Mouse (Mus musculus) liver, embryonic 15.5 days (tissue): Measurements from ENCODE around the gene Pkd2. TPM values are rescaled to one million over a fixed set of nuclear protein-coding genes. Genes with fewer than 3 reads are reported as not detected.
A peak's percentile ranks its signal among the peaks of the same experiment; 100 is the strongest.

Source experiments
- ATAC-seq: fragments of 200-750 bp; cut with Nextera tagmentation; 2 replicates; pipeline ENCODE4 v1.8.0; 2017; ENCODE audit warnings: moderate number of reproducible peaks, mild to moderate bottlenecking, moderate library complexity; ENCODE audit not compliant: insufficient read depth
- H3K27ac ChIP-seq: fragments of 300-500 bp; sonication (generic); replicated peaks from 2 replicates; pipeline ENCODE4 v1.5.1; 2015; ENCODE audit warnings: mild to moderate bottlenecking, inconsistent platforms
- H3K27me3 ChIP-seq: fragments of 300-500 bp; sonication (generic); 2 replicates; pipeline ENCODE4 v1.6.1; 2015; ENCODE audit warnings: mild to moderate bottlenecking, inconsistent platforms
- H3K36me3 ChIP-seq: fragments of 300-500 bp; sonication (generic); replicated peaks from 2 replicates; pipeline ENCODE4 v1.6.1; 2015; ENCODE audit warnings: moderate library complexity, mild to moderate bottlenecking, inconsistent platforms
- H3K4me1 ChIP-seq: fragments of 300-500 bp; sonication (generic); replicated peaks from 2 replicates; pipeline ENCODE4 v1.6.1; 2015; ENCODE audit warnings: inconsistent platforms
- H3K4me2 ChIP-seq: fragments of 300-500 bp; sonication (generic); 2 replicates; pipeline ENCODE4 v1.6.1; 2015; ENCODE audit warnings: moderate library complexity, mild to moderate bottlenecking, inconsistent platforms
- H3K4me3 ChIP-seq: fragments of 300-500 bp; sonication (generic); replicated peaks from 2 replicates; pipeline ENCODE4 v1.5.1; 2015; ENCODE audit warnings: mild to moderate bottlenecking, inconsistent platforms
- H3K9ac ChIP-seq: fragments of 300-500 bp; sonication (generic); 2 replicates; pipeline ENCODE4 v1.6.1; 2015; ENCODE audit warnings: moderate library complexity, mild to moderate bottlenecking, inconsistent platforms
- H3K9me3 ChIP-seq: fragments of 300-500 bp; sonication (generic); replicated peaks from 2 replicates; pipeline ENCODE4 v1.6.1; 2016; ENCODE audit warnings: inconsistent platforms
- WGBS: fragments of 180-500 bp; shearing (Covaris S2); methylation state at CpG from one replicate; pipeline ENCODE4 v1.1.7; 2015; ENCODE audit warnings: mixed read lengths; ENCODE audit not compliant: insufficient replicate concordance; 5-methylcytosine and 5-hydroxymethylcytosine counted together
- polyA plus RNA-seq: library from polyadenylated mRNA; unstranded; fragments of >200 nt; fragmentation: Nextera tagmentation; extraction: Ambion mirVana; gene quantifications from 2 replicates; pipeline ENCODE4 v1.2.1, GENCODE M21; 2015

Gene Pkd2
- 0.92 and 1.2 TPM in 2 replicates for polyA plus RNA-seq

DNA sequence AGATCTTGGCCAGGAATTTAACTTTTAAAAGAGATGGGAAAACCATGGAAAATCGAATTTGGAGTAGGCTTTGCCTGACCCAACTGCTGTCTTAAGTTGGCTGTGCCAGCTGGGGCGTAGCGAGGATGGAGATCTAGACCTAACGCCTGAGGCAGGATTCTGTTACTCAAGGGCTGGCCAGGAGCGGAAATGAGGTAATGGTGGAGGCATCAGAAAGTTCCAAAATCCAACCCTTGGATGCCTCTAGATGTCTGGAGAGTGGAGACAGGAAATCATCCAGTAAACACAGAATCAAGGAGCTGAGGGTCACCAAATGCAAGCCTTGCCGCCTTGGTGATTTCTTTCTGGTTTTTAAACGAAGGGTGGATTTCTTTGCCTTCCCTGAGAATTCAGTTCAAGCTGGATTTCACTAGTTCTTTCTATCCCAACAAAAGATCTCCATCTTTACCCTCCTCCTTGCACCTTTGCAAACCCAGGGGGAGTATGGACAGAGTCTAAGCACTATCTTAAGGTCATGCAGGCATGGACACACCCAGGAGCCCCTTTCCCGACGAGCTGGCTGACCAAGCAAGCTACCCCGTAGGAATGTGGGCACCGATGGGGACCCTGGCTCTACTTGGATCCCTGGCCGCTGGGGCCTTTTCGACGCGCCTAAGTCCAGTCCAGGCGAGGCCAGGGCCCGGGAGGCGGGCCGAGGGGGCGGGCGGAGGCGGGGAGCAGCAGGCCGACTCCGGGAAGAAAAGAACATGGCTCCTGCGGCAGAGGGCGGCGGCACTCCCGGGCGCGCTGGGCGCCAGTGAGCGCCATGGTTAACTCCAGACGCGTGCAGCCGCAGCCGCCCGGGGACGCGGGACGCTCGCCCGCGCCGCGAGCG lies at the start of gene Pkd2:
Pkd2 (plus strand) TSS at position 619 of the 874 bp plus-strand sequence.
- no peaks in the 10 kb centered on the region for H3K36me3 ChIP-seq
- peak within 1 kb of the TSS; percentile 60 for H3K4me3 ChIP-seq
- H3K4me1 ChIP-seq, result no peaks in the 10 kb centered on the region
- no peak within 1 kb of the TSS; the same call in 1 of the 2 replicates for H3K27ac ChIP-seq
- H3K27me3 ChIP-seq, result peaks cover 30% of the 10 kb centered on the region
- H3K9me3 ChIP-seq, result no peaks in the 10 kb centered on the region
- WGBS, result 9% methylated on average over 46 of the region's 46 CpGs
- H3K9ac ChIP-seq, result peak within 1 kb of the TSS; percentile 30; the same call in 1 of the 2 replicates
- ATAC-seq, result peak; percentile 61
- H3K4me2 ChIP-seq, result peak within 1 kb of the TSS; percentile 67

DNA sequence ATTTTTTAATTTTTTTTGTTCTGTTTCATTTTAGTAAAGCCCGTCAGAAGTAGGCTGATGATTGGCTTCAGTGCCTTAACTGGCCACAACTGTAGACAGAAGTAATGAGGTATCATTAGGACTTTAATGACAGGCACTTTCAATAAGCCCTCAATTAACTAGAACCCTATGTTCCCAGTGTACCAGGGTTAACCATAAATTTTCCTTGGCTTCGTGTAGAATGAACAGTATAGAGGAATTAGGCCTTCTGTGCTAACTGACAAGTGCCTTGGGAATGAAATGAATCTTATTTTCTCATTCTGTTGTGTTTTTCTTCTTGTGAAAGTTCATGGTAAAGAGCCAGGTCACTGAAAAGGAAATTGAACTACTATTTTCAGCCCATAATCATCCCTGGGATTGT lies 43.3 kb upstream of the Pkd2 start:
- Histone ChIP-seq H3K9ac (no peak overlapping the region), H3K4me2 (no peak overlapping the region), H3K27me3 (no peaks in the 10 kb centered on the region), H3K27ac (no peak overlapping the region), H3K4me3 (no peak overlapping the region), H3K9me3 (no peaks in the 10 kb centered on the region), H3K36me3 (no peaks in the 10 kb centered on the region), H3K4me1 (no peaks in the 10 kb centered on the region)
- 54% methylated on average over 2 of the region's 2 CpGs for WGBS
- no peak for ATAC-seq

DNA sequence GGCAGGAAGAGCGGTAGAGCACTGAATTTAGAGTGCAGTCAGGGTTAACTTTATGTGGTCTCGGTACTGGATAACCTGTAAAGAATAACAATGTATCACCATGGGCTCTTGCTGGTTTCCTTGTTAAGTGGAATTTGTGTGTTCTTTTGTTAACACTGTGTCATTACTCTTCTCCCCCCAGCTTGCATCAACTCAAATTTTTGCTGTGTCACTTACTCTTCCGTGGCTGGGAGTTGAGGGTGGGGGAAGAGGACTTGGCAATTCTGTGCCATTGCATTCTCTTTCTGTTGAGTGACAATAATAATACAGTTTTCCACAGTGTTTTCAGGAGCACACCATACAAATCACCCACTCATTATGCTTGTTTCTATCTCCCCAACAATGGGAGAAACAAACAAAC lies 42.2 kb upstream of the Pkd2 start:
- Histone ChIP-seq H3K9ac (no peak overlapping the region), H3K4me3 (no peak overlapping the region), H3K27ac (no peak overlapping the region), H3K27me3 (no peaks in the 10 kb centered on the region), H3K4me2 (no peak overlapping the region), H3K9me3 (no peaks in the 10 kb centered on the region), H3K36me3 (no peaks in the 10 kb centered on the region), H3K4me1 (no peaks in the 10 kb centered on the region)
- ATAC-seq, result no peak
- 49% methylated on average over 3 of the region's 3 CpGs for WGBS

DNA sequence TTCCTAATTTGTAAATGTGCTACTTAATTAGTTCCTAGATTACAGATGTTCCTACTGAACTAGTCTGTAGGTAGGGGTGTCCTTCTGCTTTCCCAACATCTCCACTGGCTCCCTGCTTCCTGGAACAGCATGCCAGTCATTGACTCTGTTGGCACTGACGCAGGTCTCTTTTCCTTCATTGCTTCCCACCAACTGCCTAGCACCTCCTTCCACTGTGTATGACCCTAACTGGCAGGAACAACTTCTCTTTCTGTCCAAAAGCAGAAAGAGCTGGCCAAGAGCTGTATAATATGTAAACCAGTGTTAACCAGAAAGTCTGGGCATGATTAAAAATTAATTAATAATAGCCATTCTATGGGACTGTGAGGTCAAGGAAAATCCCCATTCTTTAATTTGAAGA lies 41.5 kb upstream of the Pkd2 start:
- no peak for ATAC-seq
- Histone ChIP-seq H3K9ac (no peak overlapping the region), H3K36me3 (no peaks in the 10 kb centered on the region), H3K4me1 (no peaks in the 10 kb centered on the region), H3K4me2 (no peak overlapping the region), H3K27me3 (no peaks in the 10 kb centered on the region), H3K9me3 (no peaks in the 10 kb centered on the region), H3K27ac (no peak overlapping the region), H3K4me3 (no peak overlapping the region)
- WGBS, result 41% methylated on average over 1 of the region's 1 CpGs

DNA sequence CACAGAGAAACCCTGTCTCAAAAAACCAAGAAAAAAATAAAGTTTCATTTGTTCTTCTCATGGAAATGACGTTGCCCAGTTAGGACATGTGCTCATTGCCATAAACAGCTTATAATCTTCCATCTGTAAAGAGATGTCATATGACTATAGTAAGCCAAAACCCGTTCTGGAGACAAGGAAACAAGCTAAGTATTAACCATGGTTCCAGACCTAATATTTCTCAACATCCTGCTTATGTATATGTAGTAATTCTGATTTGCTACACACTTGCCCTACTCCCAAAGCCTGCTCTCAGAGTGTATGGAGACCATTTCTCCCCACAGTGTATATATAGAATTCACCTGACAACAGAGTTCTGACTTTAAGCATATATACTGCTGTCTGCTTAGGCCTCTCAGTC lies 37.2 kb upstream of the Pkd2 start:
- no peaks in the 10 kb centered on the region for H3K36me3 ChIP-seq
- no peak overlapping the region for H3K27ac ChIP-seq
- H3K4me1 ChIP-seq, result no peaks in the 10 kb centered on the region
- WGBS, result 39% methylated on average over 2 of the region's 2 CpGs
- no peak for ATAC-seq
- no peak overlapping the region for H3K9ac ChIP-seq
- no peaks in the 10 kb centered on the region for H3K27me3 ChIP-seq
- H3K4me2 ChIP-seq, result no peak overlapping the region
- H3K9me3 ChIP-seq, result no peaks in the 10 kb centered on the region
- no peak overlapping the region for H3K4me3 ChIP-seq

DNA sequence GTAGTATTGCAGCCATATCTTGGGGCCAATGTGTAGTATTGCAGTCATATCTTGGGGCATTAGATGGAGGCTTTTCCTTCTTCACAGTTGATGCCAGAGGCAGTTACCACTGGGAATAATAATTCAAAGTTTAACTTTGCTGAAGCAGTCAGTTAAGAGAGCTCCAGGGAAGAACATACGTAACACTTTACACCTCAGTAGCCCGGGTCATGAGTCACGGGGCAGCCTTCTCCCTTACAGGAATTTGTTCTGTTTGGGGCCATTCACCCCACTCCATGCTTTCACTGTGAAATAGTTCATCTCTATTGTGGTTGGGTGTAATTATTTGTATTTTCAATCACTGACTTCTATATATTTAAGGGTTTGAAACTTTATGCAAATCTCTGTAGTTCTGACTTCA lies 35.4 kb upstream of the Pkd2 start:
- no peaks in the 10 kb centered on the region for H3K27me3 ChIP-seq
- no peaks in the 10 kb centered on the region for H3K36me3 ChIP-seq
- ATAC-seq, result no peak
- WGBS, result 72% methylated on average over 3 of the region's 3 CpGs
- H3K9ac ChIP-seq, result no peak overlapping the region
- no peak overlapping the region for H3K4me2 ChIP-seq
- no peaks in the 10 kb centered on the region for H3K4me1 ChIP-seq
- H3K4me3 ChIP-seq, result no peak overlapping the region
- no peak overlapping the region for H3K27ac ChIP-seq
- no peaks in the 10 kb centered on the region for H3K9me3 ChIP-seq

DNA sequence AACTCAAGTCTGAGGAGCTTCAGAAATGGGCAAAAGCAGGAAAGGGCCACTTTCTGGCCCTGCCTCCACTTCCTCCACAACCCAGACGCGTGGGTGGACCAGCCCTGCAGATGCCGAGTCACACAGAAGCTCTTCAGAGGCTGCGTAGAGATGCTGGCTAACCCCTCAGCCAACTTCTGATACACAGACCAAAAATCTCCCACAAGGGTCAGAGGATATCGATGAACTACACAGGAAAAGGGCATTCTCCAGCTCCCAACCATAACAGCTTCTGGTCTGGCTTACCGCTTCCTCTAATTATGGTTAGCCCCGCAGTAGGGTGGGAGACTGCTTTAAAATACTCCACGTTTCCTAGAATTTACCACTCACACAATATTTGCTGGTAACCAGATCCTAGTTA lies 33.3 kb upstream of the Pkd2 start:
- Histone ChIP-seq H3K4me1 (no peaks in the 10 kb centered on the region), H3K4me3 (no peak overlapping the region), H3K9ac (no peak overlapping the region), H3K27ac (no peak overlapping the region), H3K4me2 (no peak overlapping the region), H3K36me3 (no peaks in the 10 kb centered on the region), H3K9me3 (no peaks in the 10 kb centered on the region), H3K27me3 (no peaks in the 10 kb centered on the region)
- no peak for ATAC-seq
- 14% methylated on average over 8 of the region's 8 CpGs for WGBS

DNA sequence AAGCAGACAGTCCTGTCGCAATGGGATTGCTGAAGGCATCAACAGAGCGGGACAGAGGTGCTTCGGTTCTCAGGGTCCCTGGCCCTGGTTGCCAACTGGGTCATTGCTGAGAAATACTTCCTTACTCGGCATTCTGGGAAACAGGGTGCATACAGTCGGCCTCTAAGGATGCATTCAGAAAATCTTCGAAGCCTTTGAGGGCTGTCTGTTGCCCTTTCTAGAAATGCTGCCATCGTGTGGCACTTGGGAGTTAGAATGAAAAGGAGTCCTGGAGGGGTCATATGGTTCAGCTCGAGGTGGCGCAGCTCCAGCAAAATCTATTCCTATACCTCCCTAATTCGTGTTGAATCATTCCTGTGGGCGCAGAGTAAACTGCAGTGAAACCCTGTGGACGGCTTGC lies 26.4 kb upstream of the Pkd2 start:
- Histone ChIP-seq H3K27ac (no peak overlapping the region), H3K9ac (no peak overlapping the region), H3K9me3 (no peaks in the 10 kb centered on the region), H3K27me3 (no peaks in the 10 kb centered on the region), H3K4me2 (no peak overlapping the region), H3K4me1 (no peaks in the 10 kb centered on the region), H3K4me3 (no peak overlapping the region), H3K36me3 (no peaks in the 10 kb centered on the region)
- WGBS, result 29% methylated on average over 12 of the region's 12 CpGs
- ATAC-seq, result no peak

DNA sequence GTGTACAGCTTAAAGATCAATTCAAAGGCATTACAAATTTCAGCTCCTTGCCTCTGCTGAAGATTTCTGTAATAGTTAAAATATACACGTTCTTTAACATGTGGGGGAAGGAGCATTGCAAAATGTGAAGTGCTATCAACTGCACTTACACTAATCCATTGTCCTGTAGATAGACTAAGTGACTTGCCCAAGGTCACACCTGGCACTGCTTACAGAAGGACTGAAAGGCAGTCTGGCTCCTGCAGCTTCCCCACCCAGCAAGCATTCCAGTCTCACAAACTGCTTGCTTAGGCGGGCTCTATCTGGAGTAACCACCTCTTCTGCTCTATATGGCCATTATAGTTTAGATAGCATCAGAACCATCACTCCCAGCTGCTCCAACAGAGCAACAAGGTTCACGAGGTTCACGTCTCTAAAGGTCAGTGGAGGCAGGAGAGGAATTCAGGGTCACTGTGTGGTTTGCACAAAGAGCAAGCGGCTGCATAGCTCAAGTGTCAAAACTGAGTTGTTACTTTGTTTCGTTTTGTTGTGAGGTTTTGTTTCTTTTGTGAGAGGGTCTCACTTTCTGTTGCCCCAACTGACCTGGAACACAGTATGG lies 25.2 kb upstream of the Pkd2 start:
- Histone ChIP-seq H3K9ac (no peak overlapping the region), H3K9me3 (no peaks in the 10 kb centered on the region), H3K27me3 (no peaks in the 10 kb centered on the region), H3K4me2 (no peak overlapping the region), H3K4me3 (no peak overlapping the region), H3K4me1 (no peaks in the 10 kb centered on the region), H3K27ac (no peak overlapping the region), H3K36me3 (no peaks in the 10 kb centered on the region)
- no peak for ATAC-seq
- WGBS, result 27% methylated on average over 6 of the region's 6 CpGs

DNA sequence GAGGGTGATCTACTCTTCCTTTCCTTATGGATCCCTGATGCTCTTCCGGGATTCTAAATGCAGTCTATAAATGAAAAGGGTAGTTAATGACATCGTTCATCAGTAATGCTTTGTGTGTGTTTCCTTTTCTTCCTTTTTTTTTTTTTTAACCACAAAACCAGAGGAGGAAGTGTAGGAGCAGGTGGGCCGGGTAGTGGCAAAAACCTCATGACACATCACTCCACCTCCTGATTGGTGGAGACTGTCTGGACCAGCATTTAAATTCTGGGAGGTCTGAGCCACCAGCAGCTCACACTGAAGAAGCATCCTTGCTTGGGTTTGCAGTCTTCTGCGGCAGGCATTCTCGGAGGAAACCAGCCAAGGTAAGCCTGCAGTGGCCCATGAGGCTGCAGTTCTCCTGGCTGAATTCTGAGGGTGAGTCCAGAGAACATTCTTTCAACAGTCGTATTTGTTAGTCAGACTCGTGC lies 24.4 kb upstream of the Pkd2 start, which contains the start of gene Spp1:
Spp1 (plus strand) TSS at position 284 of the 467 bp plus-strand sequence.
- 15% methylated on average over 7 of the region's 7 CpGs for whole genome bisulfite sequencing
- H3K4me3 ChIP-seq, result no peak within 1 kb of the TSS
- ATAC-seq, result no peak
- H3K9me3 ChIP-seq, result no peaks in the 10 kb centered on the region
- no peaks in the 10 kb centered on the region for H3K36me3 ChIP-seq
- H3K27ac ChIP-seq, result no peak within 1 kb of the TSS
- H3K27me3 ChIP-seq, result no peaks in the 10 kb centered on the region
- H3K9ac ChIP-seq, result no peak within 1 kb of the TSS
- H3K4me1 ChIP-seq, result no peaks in the 10 kb centered on the region
- H3K4me2 ChIP-seq, result no peak within 1 kb of the TSS

DNA sequence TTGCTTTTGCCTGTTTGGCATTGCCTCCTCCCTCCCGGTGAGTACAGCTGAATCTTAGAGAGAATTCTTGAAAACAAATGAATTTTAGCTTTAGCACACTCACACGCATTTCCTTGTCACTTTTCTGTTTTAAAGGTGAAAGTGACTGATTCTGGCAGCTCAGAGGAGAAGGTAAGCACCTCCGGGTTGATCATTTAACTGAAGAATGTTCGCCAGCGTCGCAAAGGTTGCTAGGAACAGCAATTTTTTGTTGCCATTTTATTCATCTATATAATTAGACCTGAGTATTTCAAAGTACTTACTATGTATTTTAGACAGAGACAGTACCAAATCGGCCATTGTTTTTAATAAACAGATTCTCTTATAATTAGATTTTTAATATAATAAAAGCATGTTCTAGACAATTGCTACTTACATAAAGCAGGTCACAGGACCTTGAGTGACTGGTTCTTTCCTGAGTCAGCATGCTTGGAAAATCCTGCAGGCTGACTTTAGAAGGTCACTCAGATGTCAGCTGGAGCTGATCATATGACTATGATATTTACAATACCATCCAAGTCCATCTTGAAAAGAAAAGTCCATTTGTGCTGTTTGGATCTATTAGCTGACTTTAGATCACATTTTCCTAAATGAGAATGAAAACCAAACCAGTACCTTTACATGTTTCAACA lies 22.7 kb upstream of the Pkd2 start:
- Histone ChIP-seq H3K4me3 (no peak overlapping the region), H3K36me3 (no peaks in the 10 kb centered on the region), H3K4me2 (no peak overlapping the region), H3K4me1 (no peaks in the 10 kb centered on the region), H3K27ac (no peak overlapping the region), H3K9ac (no peak overlapping the region), H3K9me3 (no peaks in the 10 kb centered on the region), H3K27me3 (no peaks in the 10 kb centered on the region)
- 64% methylated on average over 7 of the region's 7 CpGs for WGBS
- no peak for ATAC-seq
